Mouse (Mus musculus) adrenal gland, postnatal 0 days (tissue): ENCODE measurements around the gene Znhit2. TPM values are rescaled to one million over a fixed set of nuclear protein-coding genes. Genes with fewer than 3 reads are reported as not detected.

Experiments
- microRNA-seq: library from miRNA; unstranded; fragments of <30 nt; microRNA quantifications from one replicate; pipeline ENCODE4, GENCODE M21; 2016; ENCODE audit warnings: borderline replicate concordance; ENCODE audit not compliant: insufficient number of aligned reads
- polyA plus RNA-seq: library from polyadenylated mRNA; unstranded; fragments of >200 nt; fragmentation: Nextera tagmentation; extraction: Ambion mirVana; gene quantifications from 2 replicates; pipeline ENCODE4 v1.2.1, GENCODE M21; 2015

Gene Znhit2
- polyA plus RNA-seq: 35.7 and 47.8 TPM in 2 replicates

GRCm38 (mm10) chr19:6061021-6061533 is at the start of gene Znhit2:
Gene Znhit2, plus strand, starts transcription at chr19:6061192.

GRCm38 (mm10) chr19:6015511-6016315 is 45.3 kb upstream of the Znhit2 start, which contains the start of gene Capn1:
Gene Capn1, minus strand, starts transcription at chr19:6015897.

GRCm38 (mm10) chr19:6046294-6047153 is 14.5 kb upstream of the Znhit2 start, which contains the start of gene Syvn1:
Gene Syvn1, plus strand, starts transcription at chr19:6046576.

GRCm38 (mm10) chr19:6057313-6058096 is 3.5 kb upstream of the Znhit2 start, which contains the start of the genes Mrpl49 and Fau:
Gene Mrpl49, minus strand, starts transcription at chr19:6057785.
Gene Fau, plus strand, starts transcription at chr19:6057844.

GRCm38 (mm10) chr19:6067724-6068415 is 6.9 kb downstream of the Znhit2 start, which contains the start of gene Tm7sf2:
Gene Tm7sf2, minus strand, starts transcription at chr19:6068373.

GRCm38 (mm10) chr19:6076564-6077393 is 15.8 kb downstream of the Znhit2 start, which contains the start of gene Vps51:
Gene Vps51, minus strand, starts transcription at chr19:6077231.

GRCm38 (mm10) chr19:6079983-6080480 is 19.0 kb downstream of the Znhit2 start, which contains the start of gene Tmem262:
Gene Tmem262, plus strand, starts transcription at chr19:6080033.

GRCm38 (mm10) chr19:6082156-6082555 is 21.2 kb downstream of the Znhit2 start, which contains the start of gene Gm28374:
Gene Gm28374, minus strand, starts transcription at chr19:6082256.

GRCm38 (mm10) chr19:6084478-6085248 is 23.7 kb downstream of the Znhit2 start, which contains the start of the genes Zfpl1 and Cdca5:
Gene Zfpl1, minus strand, starts transcription at chr19:6084956.
Gene Cdca5, plus strand, starts transcription at chr19:6084983.

GRCm38 (mm10) chr19:6094119-6094518 is 33.1 kb downstream of the Znhit2 start, which contains the start of gene AC131692.1:
Gene AC131692.1, plus strand, starts transcription at chr19:6094419.

GRCm38 (mm10) chr19:6105586-6105985 is 44.6 kb downstream of the Znhit2 start, which contains the start of gene Naaladl1:
Gene Naaladl1, plus strand, starts transcription at chr19:6105782.

Small RNAs within 50 kb of the gene (microRNA-seq; reads per million reads assigned to microRNA genes)
- gene Mir6988: 1.8 reads per million

Other genes starting within 250 kb of the Znhit2 start
- 19.3 and 42.3 TPM in 2 replicates for gene Frmd8, start 185.9 kb upstream of the Znhit2 start, polyA plus RNA-seq
- gene Slc25a45, start 183.4 kb upstream of the Znhit2 start, polyA plus RNA-seq: 9.9 and 23.2 TPM in 2 replicates
- 2.2 and 3.1 TPM in 2 replicates for gene Tigd3, start 167.0 kb upstream of the Znhit2 start, polyA plus RNA-seq
- 52.8 and 74.8 TPM in 2 replicates for gene Dpf2, start 148.2 kb upstream of the Znhit2 start, polyA plus RNA-seq
- gene Cdc42ep2, start 136.4 kb upstream of the Znhit2 start, polyA plus RNA-seq: 10.5 and 12.6 TPM in 2 replicates
- 19.6 and 27.3 TPM in 2 replicates for gene Pola2, start 97.0 kb upstream of the Znhit2 start, polyA plus RNA-seq
- gene Slc22a20, start 75.0 kb upstream of the Znhit2 start, polyA plus RNA-seq: not detected in 2 replicates
- gene Capn1, start 45.3 kb upstream of the Znhit2 start, polyA plus RNA-seq: 13.9 and 14.2 TPM in 2 replicates
- gene Syvn1, start 14.6 kb upstream of the Znhit2 start, polyA plus RNA-seq: 20.3 and 29.1 TPM in 2 replicates
- 47.4 and 63.4 TPM in 2 replicates for gene Mrpl49, start 3.4 kb upstream of the Znhit2 start, polyA plus RNA-seq
- 839 and 888 TPM in 2 replicates for gene Fau, start 3.3 kb upstream of the Znhit2 start, polyA plus RNA-seq
- gene Tm7sf2, start 7.2 kb downstream of the Znhit2 start, polyA plus RNA-seq: 14.7 and 17.7 TPM in 2 replicates
- gene Vps51, start 16.0 kb downstream of the Znhit2 start, polyA plus RNA-seq: 44.2 and 52.3 TPM in 2 replicates
- not detected in 2 replicates for gene Tmem262, start 18.8 kb downstream of the Znhit2 start, polyA plus RNA-seq
- gene Gm28374, start 21.1 kb downstream of the Znhit2 start, polyA plus RNA-seq: 0.28 and 0.91 TPM in 2 replicates
- 47.0 and 62.8 TPM in 2 replicates for gene Zfpl1, start 23.8 kb downstream of the Znhit2 start, polyA plus RNA-seq
- 8.0 and 9.5 TPM in 2 replicates for gene Cdca5, start 23.8 kb downstream of the Znhit2 start, polyA plus RNA-seq
- gene AC131692.1, start 33.2 kb downstream of the Znhit2 start, polyA plus RNA-seq: 0.41 TPM in 1 of 2 replicates, not detected in the other
- gene Naaladl1, start 44.6 kb downstream of the Znhit2 start, polyA plus RNA-seq: 0.28 and 0.61 TPM in 2 replicates
- gene Sac3d1, start 57.5 kb downstream of the Znhit2 start, polyA plus RNA-seq: 28.5 and 29.2 TPM in 2 replicates
- gene Snx15, start 67.1 kb downstream of the Znhit2 start, polyA plus RNA-seq: 21.4 and 22.6 TPM in 2 replicates
- 0.47 and 0.60 TPM in 2 replicates for gene Batf2, start 79.8 kb downstream of the Znhit2 start, polyA plus RNA-seq
- 101 and 106 TPM in 2 replicates for gene Arl2, start 80.4 kb downstream of the Znhit2 start, polyA plus RNA-seq
- gene Majin, start 123.2 kb downstream of the Znhit2 start, polyA plus RNA-seq: 0.46 and 0.73 TPM in 2 replicates
- 148 and 158 TPM in 2 replicates for gene Gpha2, start 165.2 kb downstream of the Znhit2 start, polyA plus RNA-seq
- 41.5 and 44.1 TPM in 2 replicates for gene Ppp2r5b, start 174.7 kb downstream of the Znhit2 start, polyA plus RNA-seq
- 5.9 and 10.4 TPM in 2 replicates for gene Atg2a, start 180.5 kb downstream of the Znhit2 start, polyA plus RNA-seq
- 54.1 and 63.1 TPM in 2 replicates for gene Ehd1, start 215.5 kb downstream of the Znhit2 start, polyA plus RNA-seq
- gene Cdc42bpg, start 245.3 kb downstream of the Znhit2 start, polyA plus RNA-seq: 0.41 and 0.68 TPM in 2 replicates